ENCODE assay signal across 12 mouse cellular contexts in genomic region chr7:141817355-141818075, GRCm38 (mm10). TPM values are rescaled to one million over a fixed set of nuclear protein-coding genes. Genes with fewer than 3 reads are reported as not detected.
DNase-seq lines count a peak whose midpoint lies in the region; ATAC-seq lines count a peak whose summit lies in the region.
"Had no signal": no experiment of that assay in that cellular context is flagged by ENCODE, and none has a peak within 500 bp of the region (broad histone marks: within the 10 kb centered on the region; RNA-seq: fewer than 3 reads in every experiment).

No protein-coding gene starts in this region.

- H3K4me3 ChIP-seq in forebrain, embryonic 10.5 days, result no peak overlapping the region
- no peak overlapping the region for H3K4me3 ChIP-seq in forebrain, embryonic 15.5 days
- H3K4me3 ChIP-seq: heart, adult 2 months; megakaryocyte, embryonic 14.5 days had no signal

- no peak overlapping the region for H3K4me2 ChIP-seq in forebrain, embryonic 15.5 days (replicated peaks)

- H3K36me3 ChIP-seq in forebrain, embryonic 10.5 days (replicated peaks), result no peaks in the 10 kb centered on the region
- H3K36me3 ChIP-seq in forebrain, embryonic 15.5 days, result no peaks in the 10 kb centered on the region

- no peak for DNase-seq in forebrain, embryonic 10.5 days (ENCODE audit: extremely low spot score, low spot score)
- DNase-seq in 3134 (ENCODE audit: extremely low read depth, insufficient read length, low spot score), result peak; percentile 47
- peak; percentile 24 for DNase-seq in brain, adult 2 months (ENCODE audit: low read depth, low spot score)
- DNase-seq in kidney, adult 8-10 months, result peak; percentile 11 to 46
- no peak for DNase-seq in T-cell, adult 2 months (ENCODE audit: low spot score)
- DNase-seq: heart, adult 2 months had no signal

- WGBS in forebrain, embryonic 10.5 days, result 69% methylated on average over 11 of the region's 11 CpGs
- 52% methylated on average over 11 of the region's 11 CpGs for WGBS in forebrain, embryonic 15.5 days

- H3K9me3 ChIP-seq in forebrain, embryonic 10.5 days, result no peaks in the 10 kb centered on the region
- no peaks in the 10 kb centered on the region for H3K9me3 ChIP-seq in forebrain, embryonic 15.5 days
- H3K9me3 ChIP-seq: megakaryocyte, embryonic 14.5 days had no signal

- peak overlapping the region; percentile 36 for H3K27ac ChIP-seq in forebrain, embryonic 10.5 days
- H3K27ac ChIP-seq in forebrain, embryonic 15.5 days (replicated peaks), result no peak overlapping the region
- H3K27ac ChIP-seq: heart, adult 2 months had no signal

- no peaks in the 10 kb centered on the region for H3K27me3 ChIP-seq in forebrain, embryonic 10.5 days (ENCODE audit: poor library complexity, severe bottlenecking)
- no peaks in the 10 kb centered on the region for H3K27me3 ChIP-seq in forebrain, embryonic 15.5 days

- peaks cover 11% of the 10 kb centered on the region for H3K4me1 ChIP-seq in forebrain, embryonic 10.5 days
- H3K4me1 ChIP-seq in forebrain, embryonic 15.5 days, result 0 out of 2 replicates have a peak, but pooled peaks cover 6% of the 10 kb centered on the region

- H3K9ac ChIP-seq in forebrain, embryonic 15.5 days (replicated peaks), result no peak overlapping the region

- ATAC-seq in forebrain, embryonic 15.5 days (replicated peaks), result no peak
- no peak for ATAC-seq in activated CD4-positive, CD25-positive, alpha-beta regulatory T cell, adult 4 months
- no peak for ATAC-seq in frontal cortex, adult (ENCODE audit: low TSS enrichment)
- ATAC-seq: CD4-positive, CD25-positive, alpha-beta regulatory T cell, adult 4 months had no signal

RNA-seq across cellular contexts. Expression of gene Muc5b, which starts 21.4 kb away (rescaled TPM):
- polyA plus RNA-seq in forebrain, embryonic 10.5 days (2016; fragmentation: Nextera tagmentation; extraction: Ambion mirVana), result 0.01 TPM in 2 replicates
- polyA plus RNA-seq in forebrain, embryonic 15.5 days (2015; fragmentation: Nextera tagmentation; extraction: Ambion mirVana), result 0.04 and 0.05 TPM in 2 replicates
- polyA plus RNA-seq in activated CD4-positive, CD25-positive, alpha-beta regulatory T cell, adult 4 months (2017; shearing (Covaris generic)), result not detected
- polyA plus RNA-seq: CD4-positive, CD25-positive, alpha-beta regulatory T cell, adult 4 months; large intestine, adult 2 months had no signal

RNA-seq across cellular contexts. Expression of gene Muc5ac, which starts 28.7 kb away (rescaled TPM):
- not detected in 2 replicates for polyA plus RNA-seq in forebrain, embryonic 10.5 days (2016; fragmentation: Nextera tagmentation; extraction: Ambion mirVana)
- not detected in 2 replicates for polyA plus RNA-seq in forebrain, embryonic 15.5 days (2015; fragmentation: Nextera tagmentation; extraction: Ambion mirVana)
- not detected for polyA plus RNA-seq in activated CD4-positive, CD25-positive, alpha-beta regulatory T cell, adult 4 months (2017; shearing (Covaris generic))

Comparison
In these comparisons a context has a peak if more than half of its experiments do, and no peak if none do; other contexts are left out.
1. DNase-seq: peak in 3134 (single experiment), brain, adult 2 months (single experiment) and kidney, adult 8-10 months (2 of 2); none in forebrain, embryonic 10.5 days (single experiment) and T-cell, adult 2 months (single experiment).